Mouse (Mus musculus): Measurements from ENCODE around the gene Id1.
A peak's percentile ranks its signal among the peaks of the same experiment; 100 is the strongest.

Gene Id1

GRCm38 (mm10) chr2:152723651-152724331, 12.3 kb upstream of the Id1 start:
- no peak for DNase-seq (ENCODE audit: low spot score)

GRCm38 (mm10) chr2:152724332-152724723, 11.7 kb upstream of the Id1 start:
- DNase-seq (ENCODE audit: low spot score), result no peak

GRCm38 (mm10) chr2:152725178-152725750, 10.8 kb upstream of the Id1 start:
- DNase-seq (ENCODE audit: low spot score), result no peak

- DNase-seq (ENCODE audit: low spot score), result no peak
These were observed 9.8 kb upstream of the Id1 start for GRCm38 (mm10) chr2:152726213-152726612.

DNA sequence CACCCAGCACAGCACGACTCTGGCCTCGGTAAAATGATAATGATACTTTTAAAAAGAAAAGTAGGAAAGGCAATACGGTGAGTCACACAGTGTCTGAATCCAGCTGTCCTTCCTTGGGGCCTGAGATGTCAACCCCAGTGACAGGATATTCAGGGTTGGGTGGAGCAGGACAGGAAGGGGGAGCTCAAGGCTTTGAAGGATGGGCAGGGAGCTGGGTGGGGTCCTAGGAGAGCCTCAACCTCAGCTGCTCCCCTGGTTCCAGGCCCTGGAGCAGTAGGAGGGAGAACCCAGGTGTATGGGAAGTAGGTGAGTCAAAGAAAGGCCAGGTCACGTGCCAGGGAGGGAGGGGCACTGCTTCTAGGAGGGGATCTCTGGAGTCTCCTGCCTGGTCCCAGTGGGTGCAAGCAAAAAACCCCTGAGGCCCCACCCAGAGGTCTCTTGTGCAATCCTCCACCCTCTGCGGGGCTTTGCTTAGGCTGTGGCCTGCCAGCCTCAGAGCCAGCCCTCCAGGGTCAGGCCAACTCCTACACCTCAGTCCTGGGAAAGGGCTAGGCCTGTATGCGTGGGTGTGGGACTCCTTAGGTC, 9.2 kb upstream of the Id1 start:
- no peak for DNase-seq (ENCODE audit: low spot score)

DNA sequence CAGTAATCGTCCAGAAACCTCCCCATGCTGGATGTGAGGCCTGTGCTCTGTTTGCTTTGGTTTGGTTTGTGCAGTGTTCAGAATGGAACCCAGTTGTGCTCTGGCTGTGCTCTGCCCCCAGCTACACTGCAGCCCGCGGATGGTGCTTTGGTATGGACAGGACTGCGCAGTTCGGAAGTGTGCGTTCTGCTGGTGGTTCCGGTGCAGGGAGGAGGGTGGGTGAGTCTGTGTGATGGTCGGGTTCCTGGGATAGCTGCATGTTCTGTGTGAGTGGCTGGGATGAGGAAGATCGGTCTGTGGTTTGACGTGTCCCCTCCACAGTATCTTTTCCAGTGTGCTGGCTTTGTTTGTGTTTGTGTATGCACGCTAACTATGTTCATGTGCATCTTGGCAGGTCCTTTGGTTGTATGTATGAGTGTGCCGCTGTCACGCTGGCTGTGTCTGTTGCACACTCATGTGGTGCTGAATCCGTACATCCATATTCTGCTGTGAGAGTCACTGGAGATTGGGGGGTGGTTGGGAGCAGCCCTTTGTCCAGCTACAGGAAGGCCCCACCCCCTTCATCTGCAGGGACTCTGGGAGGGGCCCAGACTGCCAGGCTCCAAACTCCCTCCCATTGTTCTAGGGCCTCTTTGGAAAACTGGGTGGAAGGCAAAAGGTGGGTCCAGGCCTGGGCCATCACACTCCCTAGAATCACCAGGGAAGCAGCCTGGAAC, 8.1 kb upstream of the Id1 start:
- DNase-seq (ENCODE audit: low spot score), result no peak

- DNase-seq (ENCODE audit: low spot score), result no peak
These were observed 7.5 kb upstream of the Id1 start for GRCm38 (mm10) chr2:152728594-152728993.

DNA sequence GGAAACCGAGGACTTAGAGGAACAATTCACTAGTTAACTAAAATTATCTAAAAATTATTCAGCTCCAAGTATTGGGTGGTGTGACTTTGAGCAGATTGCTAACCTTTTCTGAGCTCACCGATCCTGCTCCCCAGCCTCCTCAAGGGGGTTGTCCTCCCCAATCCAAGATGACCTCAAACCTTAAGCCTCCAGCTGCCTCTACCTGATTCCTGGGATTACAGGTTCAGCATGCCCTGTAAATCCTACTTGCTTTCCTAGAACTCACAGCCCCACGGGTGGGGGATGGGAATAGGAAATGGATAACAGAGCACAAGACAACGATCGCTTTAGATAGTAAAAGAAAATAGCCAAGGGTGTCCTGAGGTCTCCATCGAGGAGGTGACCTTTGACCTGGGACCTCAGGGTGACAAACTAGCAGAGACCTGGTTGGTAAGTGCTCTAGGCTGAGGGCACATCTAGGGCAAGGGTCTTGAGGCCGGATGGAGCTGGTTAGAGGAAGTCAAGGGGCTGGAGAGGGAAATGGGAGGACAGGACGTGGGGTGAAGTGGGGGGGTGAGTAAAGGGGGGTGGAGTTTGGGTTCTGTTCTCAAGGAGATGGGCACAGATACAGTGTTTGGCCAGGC, 6.9 kb upstream of the Id1 start:
- DNase-seq (ENCODE audit: low spot score), result no peak

DNA sequence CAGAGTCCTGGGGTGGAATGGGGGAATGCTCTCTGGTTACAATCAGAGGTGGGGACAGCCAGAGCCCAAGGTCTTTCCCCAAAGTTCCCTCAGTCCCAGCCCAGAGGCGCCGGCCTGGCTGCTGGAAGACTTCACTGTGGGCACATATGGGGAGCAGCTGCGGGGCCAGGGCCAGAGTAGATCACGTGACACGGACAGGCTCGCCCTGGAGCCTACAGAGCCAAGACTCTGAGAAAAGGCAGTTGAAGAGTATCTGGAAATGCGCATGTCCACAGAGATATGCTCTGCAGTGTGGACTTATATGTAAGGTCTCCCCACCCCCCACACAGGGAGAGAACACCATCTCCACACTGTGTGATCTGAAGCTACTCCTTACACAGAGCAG, 6.4 kb upstream of the Id1 start:
- DNase-seq (ENCODE audit: low spot score), result no peak

- no peak for DNase-seq (ENCODE audit: low spot score)
These were observed 2.9 kb upstream of the Id1 start for GRCm38 (mm10) chr2:152733201-152733600.

DNA sequence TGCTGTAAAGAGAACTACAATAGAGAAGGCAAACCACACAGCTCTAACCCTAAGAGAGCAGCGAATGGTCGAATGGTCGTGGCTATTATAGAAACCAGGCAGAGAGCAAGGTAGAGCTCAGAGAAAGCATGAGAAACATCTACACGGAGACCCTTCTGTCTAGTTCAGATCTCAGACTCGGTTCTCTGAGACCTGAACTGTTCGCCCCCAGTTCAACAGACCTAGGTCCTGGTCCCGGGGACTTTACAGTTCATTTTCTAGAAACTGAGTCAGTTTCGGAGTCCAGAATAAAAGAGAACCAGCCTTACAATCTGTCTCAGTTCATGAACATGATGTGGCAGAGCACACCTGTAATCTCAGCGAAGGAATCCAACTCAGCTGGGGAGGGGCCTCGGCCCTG, 1.6 kb upstream of the Id1 start:
- no peak for DNase-seq (ENCODE audit: low spot score)

DNA sequence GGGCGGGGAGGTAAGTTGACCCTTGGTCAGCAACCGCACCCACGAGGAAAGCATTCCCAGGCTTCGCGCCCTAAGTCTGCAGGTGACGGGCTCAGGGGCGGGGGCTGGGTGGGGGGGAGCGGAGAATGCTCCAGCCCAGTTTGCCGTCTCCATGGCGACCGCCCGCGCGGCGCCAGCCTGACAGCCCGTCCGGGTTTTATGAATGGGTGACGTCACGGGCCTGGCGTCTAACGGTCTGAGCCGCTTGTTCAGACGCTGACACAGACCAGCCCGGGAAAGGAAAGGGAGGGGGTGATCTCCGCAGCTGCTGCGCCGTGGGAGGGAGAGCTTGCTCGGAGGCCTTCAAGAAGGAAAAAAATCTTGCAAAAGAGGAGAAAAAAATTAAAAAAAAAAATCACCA, 1.1 kb upstream of the Id1 start:
- peak; percentile 96 for DNase-seq (ENCODE audit: low spot score)

DNA sequence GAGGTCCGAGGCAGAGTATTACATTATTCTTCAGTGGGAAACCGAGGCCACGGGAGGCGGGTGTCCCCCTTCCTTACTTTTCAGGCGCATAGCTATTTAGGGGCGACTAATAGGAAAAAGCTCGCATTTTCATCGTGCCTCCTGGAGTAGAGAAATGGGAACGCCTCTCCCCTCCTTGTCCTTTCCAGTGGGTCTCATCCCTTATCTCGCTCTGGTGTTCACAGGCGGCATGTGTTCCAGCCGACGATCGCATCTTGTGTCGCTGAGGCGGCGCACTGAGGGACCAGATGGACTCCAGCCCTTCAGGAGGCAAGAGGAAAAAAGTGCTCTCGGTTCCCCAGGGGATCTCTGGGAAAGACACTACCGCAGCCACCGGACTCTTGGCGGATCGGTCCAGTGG, 697 bp downstream of the Id1 start:
- DNase-seq (ENCODE audit: low spot score), result no peak

GRCm38 (mm10) chr2:152737306-152738221, 1.5 kb downstream of the Id1 start:
- DNase-seq (ENCODE audit: low spot score), result no peak

GRCm38 (mm10) chr2:152738341-152738740, 2.3 kb downstream of the Id1 start:
- DNase-seq (ENCODE audit: low spot score), result no peak

GRCm38 (mm10) chr2:152739031-152739841, 3.2 kb downstream of the Id1 start:
- peak; percentile 54 for DNase-seq (ENCODE audit: low spot score)

DNA sequence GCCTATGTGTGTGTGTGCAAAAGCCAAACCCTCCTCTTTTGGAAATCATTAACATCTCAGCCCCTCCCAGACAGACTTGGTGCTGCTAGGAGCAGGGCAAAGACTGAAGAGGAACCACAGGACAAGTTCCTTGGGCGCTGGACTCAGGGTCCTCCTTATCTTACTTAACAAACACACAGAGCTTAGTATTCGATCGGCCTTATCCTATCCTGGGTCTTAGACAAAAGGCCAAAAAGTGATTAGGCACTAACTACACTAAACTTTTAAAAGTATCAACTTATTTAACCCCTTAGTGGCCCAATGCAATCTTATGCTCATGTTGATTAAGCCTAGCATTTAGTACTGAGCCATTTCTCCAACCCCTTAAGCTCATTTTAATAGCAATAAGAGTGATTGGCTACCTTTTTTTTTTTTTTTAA, 3.8 kb downstream of the Id1 start:
- DNase-seq (ENCODE audit: low spot score), result no peak

GRCm38 (mm10) chr2:152740490-152740889, 4.4 kb downstream of the Id1 start:
- DNase-seq (ENCODE audit: low spot score), result no peak

- no peak for DNase-seq (ENCODE audit: low spot score)
These were observed 5.3 kb downstream of the Id1 start for GRCm38 (mm10) chr2:152741153-152742041.

DNA sequence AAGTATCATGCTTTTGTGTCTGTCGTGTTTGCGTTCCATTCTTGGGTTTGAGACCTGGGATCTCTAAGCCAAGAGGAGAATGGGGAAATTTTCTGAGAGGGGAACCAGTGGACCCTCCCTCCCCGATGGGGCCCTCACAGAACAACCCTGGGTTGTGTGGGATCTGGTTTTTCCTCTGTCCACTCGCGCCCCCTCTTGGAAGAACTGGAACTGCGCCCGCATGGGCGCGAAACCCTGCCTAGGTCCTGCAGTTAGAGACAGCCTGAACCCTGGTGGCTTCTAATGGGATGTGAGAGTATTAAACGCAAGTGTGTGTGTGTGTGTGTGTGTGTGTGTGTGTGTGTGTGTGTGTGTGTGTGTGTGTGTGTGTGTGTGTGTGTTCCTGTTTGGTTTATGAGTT, 6.4 kb downstream of the Id1 start:
- peak; percentile 64 for DNase-seq (ENCODE audit: low spot score)
